Mouse (Mus musculus): ENCODE data around the gene Gcn1l1. TPM values are rescaled to one million over a fixed set of nuclear protein-coding genes. Genes with fewer than 3 reads are reported as not detected.
A peak's percentile ranks its signal among the peaks of the same experiment; 100 is the strongest.

The Gcn1l1 gene
- total RNA-seq, 2 experiments from 2014 or later: 74.5 to 76.7 TPM

DNA sequence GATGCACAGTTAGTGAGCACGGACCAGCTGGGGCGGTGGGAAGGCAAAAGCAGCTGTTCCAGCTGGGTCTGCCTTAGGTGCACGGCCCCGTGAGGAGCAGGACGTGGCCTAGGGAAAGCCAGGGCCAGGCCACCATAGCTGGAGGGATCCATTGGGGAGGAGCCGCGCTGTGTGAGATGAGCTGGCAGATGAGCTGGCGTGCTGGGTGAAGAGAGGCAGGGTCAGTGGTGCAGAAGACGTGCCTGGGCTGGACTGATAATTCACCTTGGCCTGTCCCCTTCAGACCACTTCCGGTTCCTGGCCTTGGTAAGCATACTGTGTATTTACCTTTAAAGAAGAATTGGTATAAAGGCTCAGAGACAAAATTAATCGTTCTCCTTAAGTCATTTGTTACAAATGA lies 46.5 kb downstream of the Gcn1l1 start:
- Histone ChIP-seq H3K27ac (no peak overlapping the region), H3K4me3 (no peak overlapping the region)
- no peak for DNase-seq (ENCODE audit: low spot score in 2 of 2)
- TF ChIP-seq CTCF (conservative IDR thresholded peaks at IDR 0.05): no peak

DNA sequence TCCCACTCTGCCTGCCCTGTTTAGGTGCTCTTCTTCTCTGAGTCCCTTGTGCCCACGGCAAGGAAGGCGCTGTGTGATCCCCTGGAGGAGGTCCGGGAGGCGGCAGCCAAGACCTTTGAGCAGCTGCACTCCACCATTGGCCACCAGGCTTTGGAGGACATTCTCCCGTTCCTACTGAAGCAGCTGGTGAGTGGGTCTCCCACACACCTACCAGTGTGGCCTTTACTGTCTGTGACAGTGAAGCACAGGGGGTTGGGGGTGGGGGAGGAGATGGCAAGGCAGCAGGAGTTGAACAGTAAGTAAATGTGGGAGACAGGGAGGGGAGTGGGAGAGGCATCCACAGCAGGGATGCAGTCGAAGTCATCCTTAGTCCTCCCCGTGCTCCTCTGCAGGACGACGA lies 48.3 kb downstream of the Gcn1l1 start:
- TF ChIP-seq CTCF (conservative IDR thresholded peaks at IDR 0.05): no peak
- Histone ChIP-seq H3K27ac (peak overlapping the region; percentile 28; the same call in 1 of the 2 replicates), H3K4me3 (no peak overlapping the region)
- DNase-seq (ENCODE audit: low spot score in 2 of 2): no peak

DNA sequence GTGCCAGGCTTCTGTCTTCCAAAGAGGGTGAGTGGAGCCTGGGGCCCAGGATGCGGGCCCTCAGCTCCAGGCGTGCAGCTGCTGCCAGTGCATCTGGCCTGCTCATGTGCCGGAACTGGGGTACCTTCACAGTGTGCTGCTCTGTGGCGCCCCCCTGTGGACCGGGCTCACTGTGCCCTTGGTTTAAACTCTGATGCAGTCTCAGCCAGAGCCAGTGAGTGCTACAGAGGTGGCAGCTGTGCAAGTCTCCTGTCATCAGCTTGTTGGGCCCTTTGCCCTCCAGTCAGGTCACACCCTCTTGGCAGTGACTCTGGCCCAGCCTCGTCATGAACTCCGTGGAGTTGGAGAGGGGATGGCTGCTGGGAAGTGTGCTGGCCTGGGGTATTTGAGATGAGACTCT lies 49.9 kb downstream of the Gcn1l1 start:
- DNase-seq (ENCODE audit: low spot score in 2 of 2): no peak
- Histone ChIP-seq H3K27ac (no peak overlapping the region), H3K4me3 (no peak overlapping the region)
- peak; percentile 75 for TF ChIP-seq CTCF (conservative IDR thresholded peaks at IDR 0.05)

DNA sequence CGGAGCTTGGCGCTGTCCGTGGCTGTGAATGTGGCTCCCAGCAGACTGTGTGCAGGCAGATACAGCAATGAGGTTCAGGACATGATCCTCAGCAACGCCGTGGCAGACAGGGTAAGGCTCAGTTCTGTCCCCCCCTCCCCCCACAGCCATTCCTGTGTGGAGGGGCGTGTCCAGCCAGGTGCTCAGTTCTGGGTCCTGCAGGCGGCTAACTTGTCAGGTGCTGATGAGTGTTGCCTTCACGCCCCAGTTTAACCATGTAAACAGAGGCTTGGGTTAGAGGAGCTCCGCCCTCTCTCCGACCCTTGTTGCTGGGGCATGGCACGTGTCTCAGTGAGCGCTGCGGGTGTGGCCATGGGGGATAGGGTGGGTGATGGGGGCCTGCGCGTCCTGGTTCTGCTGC lies 54.6 kb downstream of the Gcn1l1 start:
- DNase-seq (ENCODE audit: low spot score in 2 of 2): no peak
- no peak for TF ChIP-seq CTCF (conservative IDR thresholded peaks at IDR 0.05)
- H3K4me3 ChIP-seq: no peak overlapping the region

DNA sequence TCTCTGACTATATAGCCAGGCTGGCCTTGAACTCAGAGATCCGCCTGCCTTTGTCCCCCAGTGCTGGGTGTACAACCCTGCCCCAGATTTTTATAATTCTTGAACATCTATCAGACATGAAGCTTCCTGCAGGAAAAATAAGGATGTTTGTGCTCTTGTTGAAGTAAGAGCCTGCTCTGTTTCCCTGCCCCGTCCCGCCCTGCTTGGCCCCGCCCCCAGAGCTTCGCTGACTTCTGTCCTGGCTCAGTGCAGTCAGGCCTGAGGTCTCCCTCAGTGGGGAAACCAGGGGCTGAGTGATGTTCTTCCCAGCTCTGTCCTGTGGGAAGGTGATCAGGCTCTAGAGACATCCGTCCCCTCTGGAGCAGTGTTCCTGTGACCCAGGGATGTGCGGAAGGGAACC lies 57.6 kb downstream of the Gcn1l1 start:
- TF ChIP-seq CTCF (conservative IDR thresholded peaks at IDR 0.05): no peak
- no peak overlapping the region for H3K4me3 ChIP-seq
- H3K27ac ChIP-seq: no peak overlapping the region
- no peak for DNase-seq (ENCODE audit: low spot score in 2 of 2)

More for the DNA sequence above, 54.6 kb downstream of the Gcn1l1 start:
- H3K27ac ChIP-seq: no peak overlapping the region

DNA sequence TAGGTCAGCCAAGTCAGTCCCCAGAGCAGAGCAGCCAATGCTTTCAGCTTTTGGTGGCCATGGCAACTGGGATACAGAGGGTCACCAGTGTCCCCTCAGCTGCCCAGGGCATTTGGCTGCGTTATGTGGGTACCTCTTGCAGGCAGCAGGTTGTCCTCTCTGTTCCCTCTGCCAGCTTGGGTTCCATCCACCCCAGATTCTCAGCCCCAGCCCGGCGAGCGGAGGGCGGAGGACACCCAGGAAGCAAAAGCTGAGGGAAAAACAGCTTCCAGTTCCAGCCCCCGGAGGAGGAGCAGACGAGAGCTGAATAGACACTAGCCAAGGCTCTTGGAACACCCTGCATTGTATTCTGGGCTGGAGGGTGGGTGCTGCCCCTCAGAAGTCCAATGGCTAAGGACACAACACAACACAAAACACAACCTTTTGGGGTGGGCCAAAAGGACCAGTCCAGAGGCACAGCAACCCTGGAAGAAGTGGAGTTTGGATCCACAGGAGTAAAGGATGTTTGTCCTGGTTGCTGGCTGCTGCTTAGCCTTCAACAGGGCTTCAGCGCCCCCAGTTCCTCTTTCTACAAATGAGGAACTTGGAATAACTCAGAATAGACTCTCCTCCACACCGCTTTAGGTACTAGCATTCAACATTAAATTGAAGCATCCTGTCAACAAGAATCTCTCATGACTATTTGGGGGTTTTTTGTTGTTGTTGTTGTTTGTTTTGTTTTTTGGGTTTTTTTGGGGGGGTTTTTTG lies 58.8 kb downstream of the Gcn1l1 start:
- peak overlapping the region; percentile 74 for H3K27ac ChIP-seq
- no peak overlapping the region for H3K4me3 ChIP-seq
- DNase-seq (ENCODE audit: low spot score in 2 of 2): no peak
- TF ChIP-seq CTCF (conservative IDR thresholded peaks at IDR 0.05): no peak

DNA sequence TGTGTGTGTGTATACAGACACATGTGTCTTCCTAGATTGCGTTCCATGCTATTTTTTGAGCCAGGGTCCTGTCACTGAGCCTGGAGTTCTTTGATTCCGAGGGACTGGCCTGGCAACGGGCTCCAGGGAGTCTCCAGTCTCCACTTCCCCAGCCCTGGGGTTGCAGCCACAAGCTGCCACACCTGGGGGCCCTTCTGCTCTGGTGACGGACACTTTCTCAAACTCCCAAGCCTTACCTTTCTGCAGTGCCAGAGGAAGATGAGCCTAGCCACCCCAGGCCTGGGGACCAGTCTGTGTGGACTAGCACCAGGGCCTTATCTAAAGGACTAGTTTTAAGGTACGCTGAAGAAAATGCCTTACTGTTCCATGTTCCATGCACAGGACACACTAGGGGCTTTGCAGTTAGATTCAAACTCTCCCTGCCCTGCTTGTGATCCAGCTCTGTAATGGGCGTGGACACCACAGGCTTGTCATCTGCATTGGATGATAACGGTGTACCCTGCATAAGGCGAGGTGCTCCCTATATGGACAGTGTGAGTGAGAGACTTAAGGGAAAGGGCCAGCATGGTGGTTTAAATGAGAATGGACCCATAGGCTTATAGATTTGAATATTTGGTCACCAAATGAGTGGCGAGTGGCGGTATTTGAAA lies 61.3 kb downstream of the Gcn1l1 start:
- DNase-seq (ENCODE audit: low spot score in 2 of 2): no peak
- H3K4me3 ChIP-seq: no peak overlapping the region
- H3K27ac ChIP-seq: no peak overlapping the region
- TF ChIP-seq CTCF (conservative IDR thresholded peaks at IDR 0.05): no peak

DNA sequence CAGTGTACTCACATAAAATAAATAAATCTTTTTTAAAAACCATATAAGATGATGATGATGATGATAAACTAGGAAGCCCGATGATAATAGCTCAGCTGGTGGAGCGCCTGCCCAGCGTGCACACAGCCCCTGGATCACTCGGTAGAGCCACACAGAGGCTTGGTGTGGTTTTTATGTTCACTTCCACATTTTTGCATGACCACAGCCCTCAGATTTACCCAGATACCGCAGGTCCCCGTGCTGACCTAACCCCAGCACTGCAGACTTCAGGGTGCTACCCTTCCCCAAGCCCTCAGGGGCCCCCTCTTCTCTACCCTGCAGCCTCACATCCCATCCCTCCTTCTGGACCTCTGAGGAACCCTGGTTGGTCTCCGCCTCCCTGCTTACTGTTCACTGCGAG lies 63.0 kb downstream of the Gcn1l1 start:
- H3K4me3 ChIP-seq: no peak overlapping the region
- TF ChIP-seq CTCF (conservative IDR thresholded peaks at IDR 0.05): no peak
- DNase-seq (ENCODE audit: low spot score in 2 of 2): no peak
- no peak overlapping the region for H3K27ac ChIP-seq

DNA sequence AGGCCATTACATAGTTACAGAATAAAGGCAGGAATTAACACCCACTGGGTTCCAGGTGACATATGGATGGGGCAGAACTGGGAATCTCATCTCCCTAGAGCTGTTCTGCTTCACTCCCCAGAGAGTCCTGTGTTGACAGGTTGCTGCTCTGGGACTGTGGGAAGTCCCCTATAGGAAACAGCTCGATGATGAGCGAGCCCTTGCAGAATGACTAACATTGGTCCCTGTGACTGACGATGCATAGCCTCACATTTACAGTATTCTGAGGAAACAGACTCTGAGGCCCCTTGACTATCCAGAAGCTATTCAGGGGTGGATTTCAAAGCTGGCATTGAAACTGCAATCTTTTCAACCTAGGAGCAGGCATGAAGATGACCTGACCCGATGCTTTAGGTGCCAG lies 64.6 kb downstream of the Gcn1l1 start:
- TF ChIP-seq CTCF (conservative IDR thresholded peaks at IDR 0.05): no peak
- DNase-seq (ENCODE audit: low spot score in 2 of 2): no peak
- no peak overlapping the region for H3K4me3 ChIP-seq
- no peak overlapping the region for H3K27ac ChIP-seq

DNA sequence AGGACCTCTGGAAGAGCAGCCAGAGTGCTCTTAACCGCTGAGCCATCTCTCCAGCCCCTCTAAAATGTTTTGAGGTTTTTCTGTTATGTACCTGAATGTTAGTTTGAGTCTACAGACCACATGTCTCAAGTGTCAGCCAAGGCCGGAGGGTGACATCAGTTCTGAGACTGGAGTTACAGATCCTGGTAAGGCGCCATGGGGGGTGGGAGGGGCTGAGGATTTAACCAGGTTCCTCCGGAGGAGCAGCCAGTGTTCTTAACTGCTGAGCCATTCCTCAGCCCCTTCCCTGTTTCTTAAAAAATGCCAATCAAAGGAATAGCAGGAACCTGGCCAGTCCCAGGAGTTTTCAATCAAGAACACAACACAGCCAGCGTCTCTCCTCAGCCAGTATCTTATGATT lies 65.2 kb downstream of the Gcn1l1 start:
- no peak for TF ChIP-seq CTCF (conservative IDR thresholded peaks at IDR 0.05)
- no peak overlapping the region for H3K27ac ChIP-seq
- no peak for DNase-seq (ENCODE audit: low spot score in 2 of 2)
- H3K4me3 ChIP-seq: no peak overlapping the region

DNA sequence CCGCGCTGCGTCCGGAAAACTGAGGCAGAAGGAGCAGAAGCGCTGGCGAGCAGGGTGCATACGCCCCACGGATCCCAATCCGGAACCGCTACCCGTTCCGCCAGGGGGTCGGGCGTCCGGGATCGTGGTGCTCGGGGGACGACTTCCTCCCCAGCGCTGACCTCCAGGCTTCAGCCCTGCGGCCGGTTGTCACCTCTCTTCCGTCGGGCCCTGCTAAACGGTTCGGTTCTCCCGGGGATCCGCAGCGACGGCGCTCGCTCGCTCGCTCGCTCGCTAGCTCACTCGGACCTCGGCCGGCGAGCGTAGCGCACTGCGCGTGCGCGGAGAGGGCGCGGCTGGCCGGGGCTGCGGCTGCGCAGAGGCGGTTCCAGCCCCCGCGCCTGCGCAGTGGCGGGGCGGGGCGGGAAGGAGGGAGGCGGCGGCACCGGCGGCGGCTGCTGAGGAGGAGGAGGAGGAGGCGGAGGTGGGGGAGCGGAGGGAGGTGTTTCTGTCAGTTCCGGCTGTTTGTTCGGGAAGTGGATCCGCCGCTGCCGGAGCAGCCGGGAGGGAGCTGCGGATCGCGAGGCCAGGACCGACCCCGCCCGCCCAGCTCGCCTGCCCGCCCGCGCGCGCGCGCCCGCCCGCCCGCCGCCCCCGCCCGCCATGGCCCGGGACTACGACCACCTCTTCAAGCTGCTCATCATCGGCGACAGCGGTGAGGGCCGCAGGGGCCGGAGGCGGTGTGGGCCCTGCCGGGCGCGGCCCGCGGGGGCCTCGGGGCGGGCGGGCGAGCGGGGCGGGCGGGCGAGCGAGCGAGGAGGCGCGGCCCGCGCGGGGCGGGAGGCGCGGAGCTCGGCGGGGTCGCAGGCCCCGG lies 66.7 kb downstream of the Gcn1l1 start, which contains the start of gene Rab35:
TSS of gene Rab35 (plus strand) at position 404 of the 853 bp plus-strand sequence.
- Histone ChIP-seq H3K4me3 (peak within 1 kb of the TSS; percentile 97), H3K27ac (peak within 1 kb of the TSS; percentile 92)
- TF ChIP-seq CTCF (conservative IDR thresholded peaks at IDR 0.05): peak; percentile 39
- peak; percentile 92 to 94 for DNase-seq (ENCODE audit: low spot score in 2 of 2)

DNA sequence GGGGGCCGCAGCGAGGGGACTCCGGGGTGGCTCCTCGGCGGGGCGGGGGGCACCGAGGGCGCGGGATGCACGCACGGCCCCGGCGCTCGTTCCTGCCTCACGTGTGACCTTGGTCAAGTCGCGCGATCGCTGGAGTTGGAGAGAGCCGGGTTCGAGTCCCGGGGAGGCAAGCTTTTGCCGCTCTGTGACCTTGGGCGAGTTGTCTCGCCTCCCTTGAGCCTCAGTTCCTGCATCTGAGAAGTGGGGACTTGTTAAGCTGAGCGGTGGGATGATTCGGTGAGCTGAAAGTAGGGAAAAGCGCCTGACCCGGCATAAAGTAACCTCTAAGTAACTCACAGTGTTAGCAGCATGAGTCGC lies 67.3 kb downstream of the Gcn1l1 start:
- Histone ChIP-seq H3K4me3 (peak overlapping the region; percentile 83), H3K27ac (peak overlapping the region; percentile 92)
- no peak for TF ChIP-seq CTCF (conservative IDR thresholded peaks at IDR 0.05)
- no peak for DNase-seq (ENCODE audit: low spot score in 2 of 2)

DNA sequence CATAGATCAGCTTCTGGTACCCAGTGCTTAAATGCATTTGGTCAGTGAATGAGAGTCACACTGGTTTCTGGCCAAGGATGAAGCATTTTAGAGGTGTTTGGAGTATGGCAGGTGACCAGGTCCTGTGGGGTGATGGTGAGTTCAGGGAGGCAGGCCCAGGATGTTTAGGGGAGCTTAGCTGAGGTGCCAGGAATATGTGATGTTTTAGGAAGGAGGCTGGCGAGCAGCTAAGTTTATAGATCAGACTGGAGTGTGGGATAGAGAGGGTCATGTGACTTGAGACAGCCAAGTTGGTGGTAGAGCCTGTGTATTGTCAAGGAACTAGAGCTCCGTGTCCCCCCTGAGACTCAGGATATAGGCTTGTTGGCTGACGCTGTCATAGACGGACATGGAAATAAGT lies 68.0 kb downstream of the Gcn1l1 start:
- TF ChIP-seq CTCF (conservative IDR thresholded peaks at IDR 0.05): no peak
- Histone ChIP-seq H3K27ac (0 out of 2 replicates have a peak overlapping the region, but pooled peaks have one; percentile 7), H3K4me3 (peak overlapping the region; percentile 83)
- no peak for DNase-seq (ENCODE audit: low spot score in 2 of 2)

Data from layer of hippocampus, adult 2 months (tissue).